12 mouse cellular contexts compared by ENCODE assay signal in genomic region chr8:112045182-112045581, GRCm38 (mm10). TPM values are rescaled to one million over a fixed set of nuclear protein-coding genes. Genes with fewer than 3 reads are reported as not detected.
A peak's percentile ranks its signal among the peaks of the same experiment; 100 is the strongest.
DNase-seq lines count a peak whose midpoint lies in the region; ATAC-seq lines count a peak whose summit lies in the region.
"Had no signal": no experiment of that assay in that cellular context is flagged by ENCODE, and none has a peak within 500 bp of the region (broad histone marks: within the 10 kb centered on the region; RNA-seq: fewer than 3 reads in every experiment).

No protein-coding gene starts in this region.

- H3K4me3 ChIP-seq in hindbrain, embryonic 11.5 days (ENCODE audit: low read depth, low read length) = no peak overlapping the region
- H3K4me3 ChIP-seq: embryonic facial prominence, embryonic 12.5 days; limb, embryonic 13.5 days had no signal

- no peak overlapping the region for H3K4me2 ChIP-seq in hindbrain, embryonic 11.5 days (replicated peaks; ENCODE audit: low read depth, low read length)
- H3K4me2 ChIP-seq: embryonic facial prominence, embryonic 12.5 days; hindbrain, embryonic 14.5 days; limb, embryonic 13.5 days had no signal

- WGBS in hindbrain, embryonic 11.5 days = 85% methylated on average over 5 of the region's 5 CpGs

- H3K4me1 ChIP-seq in hindbrain, embryonic 11.5 days (replicated peaks; ENCODE audit: control insufficient read depth, insufficient read depth, low read length) = no peaks in the 10 kb centered on the region
- H3K4me1 ChIP-seq: embryonic facial prominence, embryonic 12.5 days; limb, embryonic 13.5 days had no signal

- no peaks in the 10 kb centered on the region for H3K36me3 ChIP-seq in hindbrain, embryonic 11.5 days (ENCODE audit: control insufficient read depth, insufficient read depth, low read length)
- H3K36me3 ChIP-seq: embryonic facial prominence, embryonic 12.5 days; limb, embryonic 13.5 days had no signal

- H3K27me3 ChIP-seq in hindbrain, embryonic 11.5 days (ENCODE audit: control insufficient read depth, insufficient read depth, low read length) = no peaks in the 10 kb centered on the region
- H3K27me3 ChIP-seq: embryonic facial prominence, embryonic 12.5 days had no signal

- no peak overlapping the region for H3K27ac ChIP-seq in hindbrain, embryonic 11.5 days (ENCODE audit: low read depth, low read length)
- H3K27ac ChIP-seq: embryonic facial prominence, embryonic 12.5 days; hindbrain, embryonic 14.5 days; limb, embryonic 13.5 days; macrophage had no signal

- DNase-seq in cerebellum, postnatal 10 days = peak; percentile 26 to 42
- DNase-seq in cerebellum, postnatal 36 days = no peak
- peak; percentile 11 for DNase-seq in left cerebral cortex, postnatal 4 days
- DNase-seq in left cerebral cortex, postnatal 10 days (ENCODE audit: extremely low spot score in 1 of 2, low spot score in 2 of 2) = no peak
- peak; percentile 80 for DNase-seq in ES-CJ7 (ENCODE audit: low read depth, low spot score)
- DNase-seq in naive thymus-derived CD4-positive, alpha-beta T cell, adult 2 months (ENCODE audit: low read depth) = peak; percentile 24
- DNase-seq in hindbrain, embryonic 11.5 days (ENCODE audit: low spot score) = no peak

- intact Hi-C loops in left cerebral cortex, postnatal 4 days (cut with DNase I) = loop anchor here (5.0 to 10.0 kb wide), 2 partner anchors 930 to 1587 kb away; no protein-coding TSS in a partner anchor
- intact Hi-C loops in left cerebral cortex, postnatal 10 days (cut with DNase I) = no loop called here

- no peaks in the 10 kb centered on the region for H3K9me3 ChIP-seq in hindbrain, embryonic 11.5 days (ENCODE audit: control insufficient read depth, low read length)
- H3K9me3 ChIP-seq: embryonic facial prominence, embryonic 12.5 days had no signal

- H3K9ac ChIP-seq in hindbrain, embryonic 11.5 days (ENCODE audit: low read depth, low read length) = no peak overlapping the region
- H3K9ac ChIP-seq: embryonic facial prominence, embryonic 12.5 days; hindbrain, embryonic 14.5 days; limb, embryonic 13.5 days had no signal

- no peak for ATAC-seq in granulocyte monocyte progenitor cell, adult 5-6 weeks (replicated peaks; ENCODE audit: poor library complexity, severe bottlenecking)
- ATAC-seq in hindbrain, embryonic 11.5 days (ENCODE audit: low FRiP score) = no peak

RNA-seq across cellular contexts. Expression of gene Gm6793, which starts 30.3 kb away (rescaled TPM):
- total RNA-seq in left cerebral cortex, postnatal 4 days (2021) = under 1 TPM in 1 of 2 experiments, not detected in 1; 0.22 TPM
- total RNA-seq in left cerebral cortex, postnatal 10 days (2021) = under 1 TPM in 1 of 2 experiments, not detected in 1; 0.22 TPM
- 0.21 and 0.26 TPM in 2 replicates for total RNA-seq in granulocyte monocyte progenitor cell, adult 5-6 weeks (2014; fragmentation: Nextera tagmentation)
- total RNA-seq in granulocyte monocyte progenitor cell, adult 5-6 weeks (2017) = 0.26 TPM in 1 of 2 replicates, not detected in the other
- polyA plus RNA-seq in hindbrain, embryonic 11.5 days (2014; fragmentation: Nextera tagmentation; extraction: Ambion mirVana) = 0.61 and 0.93 TPM in 2 replicates
- polyA plus RNA-seq: macrophage had no signal

RNA-seq across cellular contexts. Expression of gene Terf2ip, which starts 34.0 kb away (rescaled TPM):
- 10 to 100 TPM; 40.2 to 41.6 TPM for total RNA-seq in left cerebral cortex, postnatal 4 days (2021)
- 10 to 100 TPM; 34.5 to 36.7 TPM for total RNA-seq in left cerebral cortex, postnatal 10 days (2021)
- total RNA-seq in granulocyte monocyte progenitor cell, adult 5-6 weeks (2014; fragmentation: Nextera tagmentation) = 4.1 and 10.8 TPM in 2 replicates
- total RNA-seq in granulocyte monocyte progenitor cell, adult 5-6 weeks (2017) = 9.4 and 14.6 TPM in 2 replicates
- 31.9 and 33.5 TPM in 2 replicates for polyA plus RNA-seq in hindbrain, embryonic 11.5 days (2014; fragmentation: Nextera tagmentation; extraction: Ambion mirVana)

RNA-seq across cellular contexts. Expression of gene Kars, which starts 34.1 kb away (rescaled TPM):
- 100 to 1,000 TPM; 112 to 115 TPM for total RNA-seq in left cerebral cortex, postnatal 4 days (2021)
- total RNA-seq in left cerebral cortex, postnatal 10 days (2021) = 10 to 100 TPM; 83.6 to 89.3 TPM
- total RNA-seq in granulocyte monocyte progenitor cell, adult 5-6 weeks (2014; fragmentation: Nextera tagmentation) = 164 and 178 TPM in 2 replicates
- 186 and 197 TPM in 2 replicates for total RNA-seq in granulocyte monocyte progenitor cell, adult 5-6 weeks (2017)
- polyA plus RNA-seq in hindbrain, embryonic 11.5 days (2014; fragmentation: Nextera tagmentation; extraction: Ambion mirVana) = 239 and 248 TPM in 2 replicates

RNA-seq across cellular contexts. Expression of gene Adat1, which starts 53.1 kb away (rescaled TPM):
- total RNA-seq in left cerebral cortex, postnatal 4 days (2021) = 1 to 10 TPM; 5.7 to 6.1 TPM
- 1 to 10 TPM; 4.5 to 4.6 TPM for total RNA-seq in left cerebral cortex, postnatal 10 days (2021)
- 8.5 and 12.7 TPM in 2 replicates for total RNA-seq in granulocyte monocyte progenitor cell, adult 5-6 weeks (2014; fragmentation: Nextera tagmentation)
- 5.7 and 6.1 TPM in 2 replicates for total RNA-seq in granulocyte monocyte progenitor cell, adult 5-6 weeks (2017)
- polyA plus RNA-seq in hindbrain, embryonic 11.5 days (2014; fragmentation: Nextera tagmentation; extraction: Ambion mirVana) = 9.4 and 14.0 TPM in 2 replicates

Comparison
In these comparisons a context has a peak if more than half of its experiments do, and no peak if none do; other contexts are left out.
1. DNase-seq: peak in cerebellum, postnatal 10 days (2 of 2), left cerebral cortex, postnatal 4 days (single experiment), ES-CJ7 (single experiment) and naive thymus-derived CD4-positive, alpha-beta T cell, adult 2 months (single experiment); none in cerebellum, postnatal 36 days (0 of 2), left cerebral cortex, postnatal 10 days (0 of 2) and hindbrain, embryonic 11.5 days (single experiment).